Mouse (Mus musculus) MEL (cell line): ENCODE data around the gene Fam169b. TPM values are rescaled to one million over a fixed set of nuclear protein-coding genes. Genes with fewer than 3 reads are reported as not detected.

Experiments
- DNase-seq: peaks from one replicate; pipeline ENCODE4 v3.0.0; 2011; ENCODE audit warnings: low read depth, low spot score
- H3K27ac ChIP-seq: 2 replicates; pipeline ENCODE4 v1.5.1; 2012; ENCODE audit warnings: low read depth, mild to moderate bottlenecking, control low read depth, low read length, moderate library complexity; ENCODE audit not compliant: control insufficient read depth
- H3K27me3 ChIP-seq, 2 experiments: fragments of 150-350 bp in 1 of 2; sonication (generic) in 1 of 2; 2 replicates each; pipeline ENCODE4 v1.6.1; 2012; ENCODE audit warnings: low read length in 2 of 2, mild to moderate bottlenecking in 2 of 2, improper control_type of control experiment in 1 of 2, moderate library complexity in 1 of 2; ENCODE audit not compliant: insufficient read depth in 2 of 2, control insufficient read depth in 1 of 2
- H3K36me3 ChIP-seq, 2 experiments: 2 replicates each; pipeline ENCODE4 v1.6.1; 2012 to 2014; ENCODE audit warnings: low read length in 2 of 2, improper control_type of control experiment in 1 of 2, inconsistent platforms in 1 of 2, mild to moderate bottlenecking in 1 of 2; ENCODE audit not compliant: insufficient read depth in 2 of 2, control insufficient read depth in 1 of 2
- H3K4me1 ChIP-seq, 2 experiments: fragments of 150-350 bp in 1 of 2; sonication (generic) in 1 of 2; 2 replicates each; pipeline ENCODE4 v1.6.1; 2012; ENCODE audit warnings: low read length in 2 of 2, improper control_type of control experiment in 1 of 2, mild to moderate bottlenecking in 1 of 2; ENCODE audit not compliant: insufficient read depth in 2 of 2, control insufficient read depth in 1 of 2
- H3K4me3 ChIP-seq, 2 experiments: fragments of 150-350 bp in 1 of 2; sonication (generic) in 1 of 2; 2 replicates each; pipeline ENCODE4 v1.5.1; 2012; ENCODE audit warnings: low read depth in 2 of 2, low read length in 2 of 2, mild to moderate bottlenecking in 2 of 2, moderate library complexity in 2 of 2, control low read depth in 1 of 2, improper control_type of control experiment in 1 of 2; ENCODE audit not compliant: control insufficient read depth in 1 of 2, insufficient read depth in 1 of 2
- H3K79me2 ChIP-seq: 2 replicates; pipeline ENCODE4 v1.6.1; 2012; ENCODE audit warnings: mild to moderate bottlenecking, low read length, moderate library complexity; ENCODE audit not compliant: control insufficient read depth, poor library complexity, insufficient read depth
- H3K9ac ChIP-seq: 2 replicates; pipeline ENCODE4 v1.6.1; 2012; ENCODE audit warnings: low read depth, mild to moderate bottlenecking, control low read depth, low read length, moderate library complexity; ENCODE audit not compliant: control insufficient read depth, poor library complexity, severe bottlenecking
- H3K9me3 ChIP-seq: fragments of 150-350 bp; sonication (generic); replicated peaks from 2 replicates; pipeline ENCODE4 v1.6.1; 2012; ENCODE audit warnings: mild to moderate bottlenecking, low read length, improper control_type of control experiment, moderate library complexity; ENCODE audit not compliant: insufficient read depth
- CHD1 ChIP-seq: IDR thresholded peaks from 2 replicates; pipeline ENCODE4 v1.6.1; 2012; ENCODE audit warnings: low read depth, mild to moderate bottlenecking, inconsistent platforms, low read length, improper control_type of control experiment
- CTCF ChIP-seq, 3 experiments: IDR thresholded peaks in 2 of 3; conservative IDR thresholded peaks in 1 of 3; 2 replicates each; pipeline ENCODE4 v1.5.1; 2011 to 2012; ENCODE audit warnings: low read length in 3 of 3, low read depth in 2 of 3, mild to moderate bottlenecking in 2 of 3, improper control_type of control experiment in 1 of 3, inconsistent platforms in 1 of 3, mixed read lengths in 1 of 3, moderate library complexity in 1 of 3; ENCODE audit not compliant: control insufficient read depth in 1 of 3, insufficient read depth in 1 of 3, poor library complexity in 1 of 3, severe bottlenecking in 1 of 3
- GATA1 ChIP-seq: IDR thresholded peaks from 2 replicates; pipeline ENCODE4 v1.6.1; 2011; ENCODE audit warnings: low read depth, low read length, improper control_type of control experiment
- JUND ChIP-seq: IDR thresholded peaks from 2 replicates; pipeline ENCODE4 v1.6.1; 2011; ENCODE audit warnings: low read depth, mild to moderate bottlenecking, improper control_type of control experiment, low read length
- MAFK ChIP-seq: IDR thresholded peaks from 2 replicates; pipeline ENCODE4 v1.6.1; 2011; ENCODE audit warnings: low read depth, mild to moderate bottlenecking, low read length, improper control_type of control experiment, borderline replicate concordance
- MAZ ChIP-seq: IDR thresholded peaks from 2 replicates; pipeline ENCODE4 v1.6.1; 2012; ENCODE audit warnings: low read depth, mild to moderate bottlenecking, inconsistent platforms, low read length, improper control_type of control experiment
- MEF2A ChIP-seq: IDR thresholded peaks from 2 replicates; pipeline ENCODE4 v1.6.1; 2014; ENCODE audit warnings: low read depth, mild to moderate bottlenecking, inconsistent platforms, low read length, improper control_type of control experiment; ENCODE audit not compliant: poor library complexity, insufficient replicate concordance, severe bottlenecking; ENCODE audit errors: extremely low read depth
- MYB ChIP-seq: IDR thresholded peaks from 2 replicates; pipeline ENCODE4 v1.6.1; 2011; ENCODE audit warnings: mild to moderate bottlenecking, low read depth, low read length, improper control_type of control experiment
- NRF1 ChIP-seq: IDR thresholded peaks from 2 replicates; pipeline ENCODE4 v1.6.1; 2014; ENCODE audit warnings: low read depth, mild to moderate bottlenecking, inconsistent platforms, low read length, improper control_type of control experiment, moderate library complexity; ENCODE audit not compliant: poor library complexity, insufficient read depth, severe bottlenecking
- POLR2A ChIP-seq, 2 experiments: IDR thresholded peaks; 2 replicates each; pipeline ENCODE4 v1.6.1; 2011 to 2012; ENCODE audit warnings: low read length in 2 of 2, mild to moderate bottlenecking in 2 of 2, control low read depth in 1 of 2, improper control_type of control experiment in 1 of 2, low read depth in 1 of 2, moderate library complexity in 1 of 2; ENCODE audit not compliant: control insufficient read depth in 1 of 2, insufficient read depth in 1 of 2, poor library complexity in 1 of 2
- RAD21 ChIP-seq: IDR thresholded peaks from 2 replicates; pipeline ENCODE4 v1.6.1; 2011; ENCODE audit warnings: mild to moderate bottlenecking, low read depth, low read length, improper control_type of control experiment
- RCOR1 ChIP-seq: IDR thresholded peaks from 2 replicates; pipeline ENCODE4 v1.6.1; 2012; ENCODE audit warnings: low read depth, mild to moderate bottlenecking, inconsistent platforms, low read length, improper control_type of control experiment
- TAL1 ChIP-seq: IDR thresholded peaks from 2 replicates; pipeline ENCODE4 v1.6.1; 2012; ENCODE audit warnings: mild to moderate bottlenecking, inconsistent platforms, low read length, moderate library complexity, mixed read lengths
- TCF12 ChIP-seq: IDR thresholded peaks from 2 replicates; pipeline ENCODE4 v1.6.1; 2014; ENCODE audit warnings: low read depth, mild to moderate bottlenecking, inconsistent platforms, low read length, improper control_type of control experiment, moderate library complexity
- UBTF ChIP-seq: IDR thresholded peaks from 2 replicates; pipeline ENCODE4 v1.6.1; 2012; ENCODE audit warnings: low read depth, mild to moderate bottlenecking, inconsistent platforms, low read length, improper control_type of control experiment, moderate library complexity, borderline replicate concordance; ENCODE audit not compliant: insufficient read depth
- USF2 ChIP-seq, 2 experiments: IDR thresholded peaks; 2 replicates each; pipeline ENCODE4 v1.6.1; 2011 to 2012; ENCODE audit warnings: improper control_type of control experiment in 2 of 2, low read length in 2 of 2, borderline replicate concordance in 1 of 2, inconsistent platforms in 1 of 2, low read depth in 1 of 2, mild to moderate bottlenecking in 1 of 2; ENCODE audit not compliant: insufficient read depth in 1 of 2
- polyA plus RNA-seq, 2 experiments: library from polyadenylated mRNA; stranded (reverse) in 1 of 2; unstranded in 1 of 2; fragments of >175 nt in 1 of 2; fragments of >200 nt in 1 of 2; gene quantifications; 2 replicates each; pipeline versions ENCODE4 v1.2.1 to v1.2.4; 2012; ENCODE audit warnings: low replicate concordance in 2 of 2, low read depth in 1 of 2; ENCODE audit not compliant: insufficient read length in 2 of 2, insufficient read depth in 1 of 2, missing spikeins in 1 of 2
- total RNA-seq: library from RNA; depleted of rRNA; stranded (reverse); fragments of 300-350 nt; gene quantifications from 2 replicates; pipeline ENCODE4 v1.2.3, GENCODE M21; 2012

Fam169b gene
- total and polyA plus RNA-seq, 3 experiments: not detected

DNA sequence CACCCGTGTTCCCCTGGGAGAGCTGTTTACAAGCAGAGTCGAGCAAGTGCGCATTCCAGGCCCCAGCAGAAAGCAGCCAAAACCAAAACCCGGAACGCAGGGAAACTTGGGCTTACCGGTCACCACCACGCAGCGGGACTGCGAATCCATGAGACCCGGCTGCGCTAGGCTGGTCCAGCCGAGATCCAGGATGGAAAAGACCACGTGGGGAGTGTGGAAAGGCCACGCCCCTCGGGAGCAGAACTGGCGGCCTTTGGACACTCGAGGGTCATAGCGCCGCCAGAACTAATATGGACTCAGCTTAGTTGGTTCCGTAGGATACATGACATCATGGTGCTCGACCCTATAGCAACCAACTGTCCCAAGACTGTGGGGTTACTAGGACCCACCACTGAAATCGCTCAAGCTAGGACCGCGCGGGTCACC lies 9.6 kb upstream of the Fam169b start, which contains the start of gene Pgpep1l:
Pgpep1l (minus strand) TSS at position 206 of the 426 bp plus-strand sequence.
- Histone ChIP-seq H3K79me2 (no peaks in the 10 kb centered on the region), H3K4me1 (no peaks in the 10 kb centered on the region), H3K27ac (no peak within 1 kb of the TSS), H3K9me3 (no peaks in the 10 kb centered on the region), H3K36me3 (no peaks in the 10 kb centered on the region), H3K4me3 (no peak within 1 kb of the TSS), H3K9ac (no peak within 1 kb of the TSS)
- DNase-seq: no peak
- TF ChIP-seq CTCF (IDR thresholded peaks at IDR 0.05 in 2 of 3, conservative IDR thresholded peaks at IDR 0.05 in 1 of 3; ENCODE audit: control insufficient read depth in 1 of 3, insufficient read depth in 1 of 3, low read depth in 2 of 3, low read length in 3 of 3, poor library complexity in 1 of 3, severe bottlenecking in 1 of 3): no peak
- TF ChIP-seq TAL1: no peak
- no peak for TF ChIP-seq GATA1
- TF ChIP-seq CHD1: no peak
- TF ChIP-seq RAD21: no peak
- TF ChIP-seq POLR2A (IDR thresholded peaks at IDR 0.05; ENCODE audit: control insufficient read depth in 1 of 2, insufficient read depth in 1 of 2, low read depth in 1 of 2, low read length in 2 of 2, poor library complexity in 1 of 2): no peak
- TF ChIP-seq MAFK: no peak
- no peak for TF ChIP-seq TCF12
- TF ChIP-seq UBTF: no peak
- TF ChIP-seq NRF1: no peak
- TF ChIP-seq MYB: no peak
- TF ChIP-seq MAZ: no peak
- TF ChIP-seq RCOR1: no peak
- no peak for TF ChIP-seq MEF2A
- TF ChIP-seq JUND: no peak
- TF ChIP-seq, all 39 proteins: peak for 0
- H3K27me3 ChIP-seq: no peaks in the 10 kb centered on the region; a peak in 1 of 4 replicates

GRCm38 (mm10) chr7:68264531-68264930 lies 9.1 kb upstream of the Fam169b start:
- Histone ChIP-seq H3K9ac (no peak overlapping the region), H3K4me3 (no peak overlapping the region), H3K27me3 (no peaks in the 10 kb centered on the region; a peak in 1 of 4 replicates), H3K9me3 (no peaks in the 10 kb centered on the region), H3K27ac (no peak overlapping the region), H3K79me2 (no peaks in the 10 kb centered on the region)
- DNase-seq: no peak
- TF ChIP-seq USF2 (IDR thresholded peaks at IDR 0.05; ENCODE audit: borderline replicate concordance in 1 of 2, insufficient read depth in 1 of 2, low read depth in 1 of 2, low read length in 2 of 2): no peak
- TF ChIP-seq MAZ: no peak
- TF ChIP-seq, all 39 proteins: peak for 0
- Histone ChIP-seq H3K36me3 (no peaks in the 10 kb centered on the region), H3K4me1 (no peaks in the 10 kb centered on the region)
